Mouse (Mus musculus) urinary bladder, postnatal 4 days (tissue): Measurements from ENCODE around the gene Smlr1.

Experiments used
- DNase-seq, 2 experiments: peaks; one replicate each; pipeline ENCODE4 v3.0.0; 2021 to 2022; ENCODE audit warnings: low spot score in 2 of 2

Smlr1 gene

GRCm38 (mm10) chr10:25499323-25500071, 36.6 kb downstream of the Smlr1 start:
- no peak for DNase-seq

DNA sequence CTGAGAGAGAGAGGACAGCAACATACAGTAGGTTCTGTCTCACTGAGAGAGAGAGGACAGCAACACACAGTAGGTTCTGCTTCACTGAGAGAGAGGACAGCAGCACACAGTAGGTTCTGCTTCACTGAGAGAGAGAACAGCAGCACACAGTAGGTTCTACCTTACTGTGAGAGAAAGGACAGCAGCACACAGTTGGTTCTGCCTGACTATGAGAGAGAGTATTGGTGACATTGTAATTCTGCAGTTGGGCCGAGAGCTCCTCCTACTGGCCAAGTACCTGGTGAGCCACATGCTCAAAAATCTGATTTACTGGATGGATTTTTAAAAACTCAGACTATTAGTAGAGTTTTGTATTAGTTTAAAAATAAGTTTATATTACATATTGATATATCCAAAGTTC, 47.6 kb downstream of the Smlr1 start:
- DNase-seq = peak in 1 of 2 experiments; percentile 31

DNA sequence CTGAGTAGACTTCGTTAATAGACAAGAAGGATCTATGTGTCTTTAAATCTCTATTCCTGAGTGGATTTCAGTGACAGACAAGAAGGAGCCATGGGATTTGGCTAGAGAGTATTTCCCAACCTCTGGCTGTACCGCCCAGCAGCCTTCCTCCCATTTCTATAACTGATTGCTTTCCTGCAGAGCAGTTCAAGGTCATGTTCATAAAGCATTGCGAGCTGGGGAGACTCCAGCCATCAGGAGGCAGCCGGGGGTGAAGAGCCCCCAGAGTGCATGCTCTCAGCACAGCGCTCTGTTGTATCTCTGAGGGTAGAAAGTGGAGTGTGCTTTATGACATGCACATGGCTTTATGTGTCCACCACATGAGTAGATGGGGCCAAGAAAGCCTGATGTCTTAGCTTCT, 53.3 kb downstream of the Smlr1 start:
- no peak for DNase-seq

GRCm38 (mm10) chr10:25479716-25480115, 56.4 kb downstream of the Smlr1 start:
- DNase-seq = no peak
